9 mouse cellular contexts compared by ENCODE assay signal in genomic region chr17:79894054-79894453, GRCm38 (mm10). TPM values are rescaled to one million over a fixed set of nuclear protein-coding genes. Genes with fewer than 3 reads are reported as not detected.
A peak's percentile ranks its signal among the peaks of the same experiment; 100 is the strongest.
DNase-seq lines count a peak whose midpoint lies in the region; ATAC-seq and TF ChIP-seq lines count a peak whose summit lies in the region.
"Had no signal": no experiment of that assay in that cellular context is flagged by ENCODE, and none has a peak within 500 bp of the region (broad histone marks: within the 10 kb centered on the region; RNA-seq: fewer than 3 reads in every experiment).

No protein-coding gene starts in this region.

- H3K27ac ChIP-seq in heart, embryonic 13.5 days (replicated peaks) = no peak overlapping the region
- H3K27ac ChIP-seq in CH12.LX (ENCODE audit: insufficient read depth, low read depth) (no peak overlapping the region), macrophage (no peak overlapping the region)
- H3K27ac ChIP-seq in hindbrain, embryonic 10.5 days = no peak overlapping the region

- H3K4me3 ChIP-seq in heart, embryonic 13.5 days = peak overlapping the region; percentile 96
- H3K4me3 ChIP-seq in CH12.LX (replicated peaks in 1 of 3; ENCODE audit: low read depth in 2 of 3, low read length in 2 of 3, poor library complexity in 1 of 3) (peak overlapping the region in 2 of 3 experiments; percentile 81 to 97), macrophage (ENCODE audit: inconsistent target) (peak overlapping the region; percentile 71; the same call in 1 of the 2 replicates)
- H3K4me3 ChIP-seq in hindbrain, embryonic 10.5 days = peak overlapping the region; percentile 96

- TF ChIP-seq POLR2A in CH12.LX (IDR thresholded peaks at IDR 0.05; ENCODE audit: low read depth, low read length) = no peak

- H3K9me3 ChIP-seq in heart, embryonic 13.5 days = no peaks in the 10 kb centered on the region
- H3K9me3 ChIP-seq in CH12.LX (replicated peaks; ENCODE audit: low read length) = no peaks in the 10 kb centered on the region
- H3K9me3 ChIP-seq in hindbrain, embryonic 10.5 days = no peaks in the 10 kb centered on the region

- peak overlapping the region; percentile 99 for H3K9ac ChIP-seq in heart, embryonic 13.5 days
- H3K9ac ChIP-seq in CH12.LX (ENCODE audit: insufficient read depth, low read depth) = peak overlapping the region; percentile 76

- 19% methylated on average over 4 of the region's 4 CpGs for WGBS in heart, embryonic 13.5 days
- WGBS in hindbrain, embryonic 10.5 days = 64% methylated on average over 4 of the region's 4 CpGs
- 81% methylated on average over 4 of the region's 4 CpGs for WGBS in macrophage (ENCODE audit: missing documents)

- peaks cover 11% of the 10 kb centered on the region for H3K27me3 ChIP-seq in heart, embryonic 13.5 days (replicated peaks)
- H3K27me3 ChIP-seq in CH12.LX (replicated peaks) = peaks cover 12% of the 10 kb centered on the region
- H3K27me3 ChIP-seq in hindbrain, embryonic 10.5 days (ENCODE audit: insufficient read depth, poor library complexity, severe bottlenecking) = peaks cover 23% of the 10 kb centered on the region

- peaks cover 40% of the 10 kb centered on the region for H3K4me1 ChIP-seq in heart, embryonic 13.5 days
- peaks cover 8 to 52% of the 10 kb centered on the region in 2 experiments for H3K4me1 ChIP-seq in CH12.LX (ENCODE audit: control insufficient read depth in 1 of 2, insufficient read depth in 2 of 2)
- peaks cover 42% of the 10 kb centered on the region for H3K4me1 ChIP-seq in hindbrain, embryonic 10.5 days (replicated peaks)

- H3K36me3 ChIP-seq in heart, embryonic 13.5 days = 0 out of 2 replicates have a peak, but pooled peaks cover 4% of the 10 kb centered on the region
- H3K36me3 ChIP-seq in CH12.LX (replicated peaks in 1 of 2; ENCODE audit: control insufficient read depth in 1 of 2, insufficient read depth in 1 of 2, low read length in 1 of 2) = peaks cover 0 to 24% of the 10 kb centered on the region in 2 experiments
- no peaks in the 10 kb centered on the region for H3K36me3 ChIP-seq in hindbrain, embryonic 10.5 days
- H3K36me3 ChIP-seq in macrophage (ENCODE audit: inconsistent target) = no peaks in the 10 kb centered on the region

- intact Hi-C loops in heart, postnatal 25 days (cut with DNase I) = loop anchor here (10.0 kb wide), 1 partner anchor 311 kb away; the partner anchor contains the start of genes Srsf7 and Ttc39d

- no peak for ATAC-seq in heart, embryonic 13.5 days (ENCODE audit: extremely low read depth, insufficient number of reproducible peaks, low FRiP score, low TSS enrichment)

- H3K4me2 ChIP-seq in heart, embryonic 13.5 days = peak overlapping the region; percentile 79
- peak overlapping the region; percentile 74 for H3K4me2 ChIP-seq in CH12.LX (ENCODE audit: insufficient read depth, low read depth, poor library complexity, severe bottlenecking)

- no peak for TF ChIP-seq EP300 in CH12.LX (IDR thresholded peaks at IDR 0.05; ENCODE audit: low read length)

- no peak for DNase-seq in heart, postnatal 25 days (ENCODE audit: low spot score)
- DNase-seq in CH12.LX (ENCODE audit: extremely low read depth) = no peak
- DNase-seq in hindbrain, embryonic 10.5 days (ENCODE audit: low spot score) = no peak
- no peak for DNase-seq in adipocyte (ENCODE audit: low spot score)
- DNase-seq in spleen, postnatal 4 days (ENCODE audit: low spot score in 2 of 2) = no peak
- DNase-seq in gastrocnemius, postnatal 25 days = no peak
- DNase-seq: cerebellum, adult 9-10 months had no signal

- in situ Hi-C loops in CH12.LX (cut with MboI; ENCODE audit: low pct_ligation_motif_present, low pct_unique_long_range_greater_than_20kb, low sequenced_read_pairs) = loop anchor here (25.0 kb wide), 1 partner anchor 293 kb away; no protein-coding TSS in a partner anchor

- peaks cover 58% of the 10 kb centered on the region for H3K79me2 ChIP-seq in CH12.LX (replicated peaks; ENCODE audit: control insufficient read depth, extremely low read depth, insufficient read depth, poor library complexity, severe bottlenecking)
- peaks cover 61% of the 10 kb centered on the region for H3K79me2 ChIP-seq in macrophage (ENCODE audit: inconsistent target)

- TF ChIP-seq CTCF in CH12.LX (conservative IDR thresholded peaks at IDR 0.05 in 1 of 2, IDR thresholded peaks at IDR 0.05 in 1 of 2; ENCODE audit: low read depth in 2 of 2, low read length in 2 of 2) = no peak

- dilution Hi-C loops in CH12.LX (cut with MboI; ENCODE audit: extremely low pct_ligation_motif_present, extremely low pct_unique_long_range_greater_than_20kb, low sequenced_read_pairs) = no loop called here

- TF ChIP-seq RAD21 in CH12.LX (IDR thresholded peaks at IDR 0.05; ENCODE audit: low read depth, low read length) = no peak

TF ChIP-seq in CH12.LX, 34 proteins besides CTCF, POLR2A, EP300 and RAD21:
- TF ChIP-seq UBTF (IDR thresholded peaks at IDR 0.05; ENCODE audit: low read depth, low read length) (no peak), MXI1 (IDR thresholded peaks at IDR 0.05; ENCODE audit: low read depth, low read length) (no peak), USF2 (conservative IDR thresholded peaks at IDR 0.05; ENCODE audit: low read depth, low read length) (no peak), PAX5 (IDR thresholded peaks at IDR 0.05; ENCODE audit: low read length) (no peak), MAX (IDR thresholded peaks at IDR 0.05; ENCODE audit: low read length) (no peak), ZMIZ1 (IDR thresholded peaks at IDR 0.05; ENCODE audit: low read depth, low read length) (no peak), SMC3 (IDR thresholded peaks at IDR 0.05; ENCODE audit: low read depth, low read length) (no peak), ETS1 (conservative IDR thresholded peaks at IDR 0.05; ENCODE audit: low read depth, low read length) (no peak), CHD2 (IDR thresholded peaks at IDR 0.05; ENCODE audit: low read length) (no peak), RCOR1 (conservative IDR thresholded peaks at IDR 0.05; ENCODE audit: low read depth, low read length) (no peak), E2F4 (IDR thresholded peaks at IDR 0.05; ENCODE audit: insufficient replicate concordance, low read depth, low read length) (no peak), ZKSCAN1 (IDR thresholded peaks at IDR 0.05; ENCODE audit: borderline replicate concordance, low read depth, low read length) (no peak), MEF2A (IDR thresholded peaks at IDR 0.05; ENCODE audit: borderline replicate concordance, low read depth, low read length) (no peak), ELF1 (IDR thresholded peaks at IDR 0.05; ENCODE audit: low read depth, low read length) (no peak), MYC (IDR thresholded peaks at IDR 0.05; ENCODE audit: low read depth, low read length) (no peak), MAFK (IDR thresholded peaks at IDR 0.05; ENCODE audit: insufficient replicate concordance, low read length) (no peak), MAZ (IDR thresholded peaks at IDR 0.05; ENCODE audit: low read depth, low read length) (no peak), KAT2A (IDR thresholded peaks at IDR 0.05; ENCODE audit: insufficient replicate concordance, low read length) (no peak)

RNA-seq across cellular contexts. Expression of gene Atl2, which starts 1.9 kb away (rescaled TPM):
- 23.2 and 25.0 TPM in 2 replicates for polyA plus RNA-seq in heart, embryonic 13.5 days (2015; fragmentation: Nextera tagmentation; extraction: Ambion mirVana)
- total RNA-seq in heart, postnatal 25 days (2021) = 10 to 100 TPM; 27.8 to 34.0 TPM
- total RNA-seq in CH12.LX (2012; rRNA removed) (18.0 and 19.5 TPM in 2 replicates), CH12.LX (2014; rRNA removed) (43.3 and 49.2 TPM in 2 replicates)
- polyA plus RNA-seq in CH12.LX (2012; ENCODE audit: insufficient read length, low read depth) (32.4 and 37.1 TPM in 2 replicates), macrophage (2018) (17.7 to 23.3 TPM (median 18.4 TPM) in 3 replicates)
- polyA plus RNA-seq in hindbrain, embryonic 10.5 days (2016; fragmentation: Nextera tagmentation; extraction: Ambion mirVana) = 31.5 and 38.7 TPM in 2 replicates
- total RNA-seq in macrophage (2018; cell fraction: chromatin; rRNA removed) = 10 to 100 TPM; 25.7 to 64.2 (median 38.6) TPM
- total RNA-seq in macrophage (2018; cell fraction: cytosol; rRNA removed) = 10 to 100 TPM; 13.7 to 25.1 (median 18.5) TPM
- total RNA-seq in macrophage (2018; cell fraction: nucleus; rRNA removed) = 10 to 100 TPM; 17.5 to 53.7 (median 30.9) TPM
- 100 to 1,000 TPM in 1 of 2 experiments, 10 to 100 TPM in 1; 86.3 to 101 TPM for total RNA-seq in gastrocnemius, postnatal 25 days (2021)
